Mouse (Mus musculus) neural tube, embryonic 12.5 days (tissue): ENCODE results near the gene Hpf1. TPM values are rescaled to one million over a fixed set of nuclear protein-coding genes. Genes with fewer than 3 reads are reported as not detected.
A peak's percentile ranks its signal among the peaks of the same experiment; 100 is the strongest.

Source experiments
- ATAC-seq: fragments of 200-750 bp; cut with Nextera tagmentation; 2 replicates; pipeline ENCODE4 v1.8.0; 2017; ENCODE audit warnings: low read depth, mild to moderate bottlenecking, moderate TSS enrichment, moderate library complexity; ENCODE audit not compliant: low FRiP score
- H3K27ac ChIP-seq: fragments of 300-500 bp; sonication (generic); 2 replicates; pipeline ENCODE4 v1.5.1; 2016
- H3K27me3 ChIP-seq: fragments of 300-500 bp; sonication (generic); replicated peaks from 2 replicates; pipeline ENCODE4 v1.6.1; 2016; ENCODE audit warnings: mild to moderate bottlenecking
- H3K36me3 ChIP-seq: fragments of 300-500 bp; sonication (generic); 2 replicates; pipeline ENCODE4 v1.6.1; 2016; ENCODE audit warnings: mild to moderate bottlenecking
- H3K4me1 ChIP-seq: fragments of 300-500 bp; sonication (generic); 2 replicates; pipeline ENCODE4 v1.6.1; 2016
- H3K4me2 ChIP-seq: fragments of 300-500 bp; sonication (generic); replicated peaks from 2 replicates; pipeline ENCODE4 v1.6.1; 2016; ENCODE audit warnings: mild to moderate bottlenecking
- H3K4me3 ChIP-seq: fragments of 300-500 bp; sonication (generic); 2 replicates; pipeline ENCODE4 v1.5.1; 2016
- H3K9ac ChIP-seq: fragments of 300-500 bp; sonication (generic); 2 replicates; pipeline ENCODE4 v1.6.1; 2016; ENCODE audit warnings: mild to moderate bottlenecking
- H3K9me3 ChIP-seq: fragments of 300-500 bp; sonication (generic); 2 replicates; pipeline ENCODE4 v1.6.1; 2016; ENCODE audit warnings: mild to moderate bottlenecking
- WGBS: fragments of 180-500 bp; shearing (Covaris S2); methylation state at CpG from one replicate; pipeline ENCODE4 v1.1.7; 2016; 5-methylcytosine and 5-hydroxymethylcytosine counted together
- polyA plus RNA-seq: library from polyadenylated mRNA; unstranded; fragments of >200 nt; fragmentation: Nextera tagmentation; extraction: Ambion mirVana; gene quantifications from 2 replicates; pipeline ENCODE4 v1.2.1, GENCODE M21; 2016

Gene Hpf1
- polyA plus RNA-seq, 1 experiment from 2014 or later = 114 TPM

DNA sequence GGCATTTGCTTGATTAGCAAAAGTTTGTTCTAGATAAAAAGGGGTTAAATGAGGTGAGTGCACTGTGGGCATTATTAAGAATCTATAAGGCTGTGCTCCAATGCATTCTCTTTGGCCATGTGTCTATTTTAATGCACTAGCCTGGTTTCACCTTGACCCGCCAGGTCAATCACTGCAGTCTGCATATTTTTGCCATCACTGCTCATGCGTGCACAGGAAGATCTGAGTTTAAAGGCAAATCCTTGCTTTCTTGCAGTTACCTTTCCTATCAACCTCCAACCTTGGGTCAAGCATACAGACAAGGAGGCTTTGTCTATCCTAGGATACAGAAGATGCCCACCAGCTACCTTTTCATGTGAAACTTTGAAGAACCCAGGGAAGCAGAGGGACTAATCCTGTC is 20.5 kb upstream of the Hpf1 start:
- Histone ChIP-seq H3K4me3 (no peak overlapping the region), H3K4me2 (no peak overlapping the region), H3K36me3 (no peaks in the 10 kb centered on the region), H3K27me3 (no peaks in the 10 kb centered on the region), H3K9me3 (no peaks in the 10 kb centered on the region), H3K27ac (no peak overlapping the region), H3K9ac (no peak overlapping the region), H3K4me1 (no peaks in the 10 kb centered on the region)
- WGBS = 93% methylated on average over 2 of the region's 2 CpGs
- ATAC-seq = no peak

DNA sequence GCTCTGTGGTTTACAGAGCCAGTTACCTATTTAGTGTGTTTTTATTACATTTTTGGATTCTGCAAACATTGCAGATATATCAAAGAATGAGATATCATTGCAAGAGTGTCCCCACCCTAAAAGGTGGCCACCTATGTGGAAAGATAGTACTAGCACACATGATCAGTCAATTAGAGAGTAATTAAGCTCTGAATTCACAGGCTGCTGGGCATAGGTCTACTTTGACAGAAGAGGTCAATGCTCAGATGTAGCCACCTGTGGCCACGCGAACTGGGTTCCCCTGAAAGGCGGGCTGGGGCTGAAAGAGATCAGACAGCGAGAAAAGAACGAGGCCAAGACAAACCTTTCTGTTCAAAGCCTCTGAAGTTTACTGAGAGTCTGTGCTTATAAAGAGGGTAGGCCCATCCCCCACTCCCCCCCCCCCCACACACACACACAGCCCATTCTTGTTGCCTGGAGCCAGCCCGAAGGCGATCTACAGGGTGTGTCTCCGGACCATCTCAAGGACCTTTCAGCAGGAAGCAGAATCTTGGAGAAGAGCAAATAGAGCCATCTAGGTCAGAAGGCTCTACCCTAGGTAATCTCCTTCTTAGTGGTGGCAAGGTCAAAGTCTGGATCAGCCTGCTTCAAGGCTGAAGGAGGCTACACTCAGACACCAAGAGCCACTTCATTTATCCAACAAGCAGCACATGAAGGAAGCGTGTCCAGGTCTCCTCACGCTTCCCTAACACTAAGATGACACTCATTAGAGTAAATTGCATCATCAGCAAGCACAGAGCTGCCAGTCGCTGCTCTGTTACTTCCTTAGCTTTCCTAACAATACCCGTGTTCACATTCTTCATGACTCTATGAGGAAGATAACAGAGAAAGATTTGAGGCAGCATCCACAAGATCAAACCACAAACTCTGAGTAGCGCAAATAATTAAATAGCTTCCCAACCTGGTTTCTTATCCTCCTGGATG is 19.7 kb upstream of the Hpf1 start:
- Histone ChIP-seq H3K9ac (no peak overlapping the region), H3K36me3 (no peaks in the 10 kb centered on the region), H3K9me3 (no peaks in the 10 kb centered on the region), H3K27ac (no peak overlapping the region), H3K4me2 (no peak overlapping the region), H3K27me3 (no peaks in the 10 kb centered on the region), H3K4me3 (no peak overlapping the region), H3K4me1 (no peaks in the 10 kb centered on the region)
- ATAC-seq = no peak
- WGBS = 86% methylated on average over 13 of the region's 13 CpGs

GRCm38 (mm10) chr8:60878617-60879016 is 11.6 kb upstream of the Hpf1 start:
- H3K36me3 ChIP-seq = no peaks in the 10 kb centered on the region
- no peak for ATAC-seq
- H3K27ac ChIP-seq = no peak overlapping the region
- no peak overlapping the region for H3K4me3 ChIP-seq
- no peak overlapping the region for H3K9ac ChIP-seq
- no peaks in the 10 kb centered on the region for H3K9me3 ChIP-seq
- H3K4me2 ChIP-seq = no peak overlapping the region
- H3K4me1 ChIP-seq = no peaks in the 10 kb centered on the region
- no peaks in the 10 kb centered on the region for H3K27me3 ChIP-seq
- 68% methylated on average over 2 of the region's 2 CpGs for WGBS

- no peaks in the 10 kb centered on the region for H3K4me1 ChIP-seq
- H3K27me3 ChIP-seq = no peaks in the 10 kb centered on the region
- H3K27ac ChIP-seq = no peak overlapping the region
- no peak for ATAC-seq
- WGBS = 67% methylated on average over 4 of the region's 4 CpGs
- no peaks in the 10 kb centered on the region for H3K36me3 ChIP-seq
- H3K4me3 ChIP-seq = no peak overlapping the region
- no peak overlapping the region for H3K9ac ChIP-seq
- no peaks in the 10 kb centered on the region for H3K9me3 ChIP-seq
- H3K4me2 ChIP-seq = no peak overlapping the region
These were observed 6.6 kb upstream of the Hpf1 start for GRCm38 (mm10) chr8:60883419-60884137.

DNA sequence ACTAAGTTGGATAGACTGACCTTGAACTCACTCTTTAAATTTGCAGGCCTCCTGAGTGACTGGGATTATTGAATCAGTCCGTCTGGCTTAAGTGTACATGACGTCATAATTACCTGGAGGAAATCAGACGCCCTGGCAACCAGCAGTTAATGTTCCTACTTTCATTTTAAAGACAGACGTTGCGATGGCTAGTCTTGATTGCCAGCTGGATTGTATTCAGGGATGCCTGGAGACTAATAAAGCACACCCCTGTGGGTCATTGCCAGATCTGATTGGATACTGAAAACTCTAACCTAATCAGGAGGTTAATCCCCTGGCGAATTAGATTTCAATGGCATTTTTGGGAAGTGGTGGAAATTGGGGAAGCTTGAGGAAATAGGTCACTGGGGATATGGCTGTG is 3.5 kb upstream of the Hpf1 start:
- no peak overlapping the region for H3K9ac ChIP-seq
- no peak for ATAC-seq
- H3K4me1 ChIP-seq = peaks cover 7% of the 10 kb centered on the region
- no peaks in the 10 kb centered on the region for H3K27me3 ChIP-seq
- H3K4me3 ChIP-seq = no peak overlapping the region
- H3K36me3 ChIP-seq = no peaks in the 10 kb centered on the region
- no peaks in the 10 kb centered on the region for H3K9me3 ChIP-seq
- no peak overlapping the region for H3K27ac ChIP-seq
- no peak overlapping the region for H3K4me2 ChIP-seq
- 58% methylated on average over 6 of the region's 6 CpGs for WGBS

GRCm38 (mm10) chr8:60889131-60889842 is 931 bp upstream of the Hpf1 start:
- Histone ChIP-seq H3K27me3 (no peaks in the 10 kb centered on the region), H3K27ac (no peak overlapping the region), H3K4me3 (no peak overlapping the region), H3K36me3 (0 out of 2 replicates have a peak, but pooled peaks cover 2% of the 10 kb centered on the region), H3K9me3 (no peaks in the 10 kb centered on the region), H3K4me1 (peaks cover 13% of the 10 kb centered on the region), H3K9ac (no peak overlapping the region), H3K4me2 (peak overlapping the region; percentile 69)
- ATAC-seq = no peak
- WGBS = 85% methylated on average over 11 of the region's 11 CpGs

GRCm38 (mm10) chr8:60890520-60890874 is 279 bp downstream of the Hpf1 start:
- no peak overlapping the region for H3K27ac ChIP-seq
- under 1% methylated on average over 23 of the region's 23 CpGs for WGBS

DNA sequence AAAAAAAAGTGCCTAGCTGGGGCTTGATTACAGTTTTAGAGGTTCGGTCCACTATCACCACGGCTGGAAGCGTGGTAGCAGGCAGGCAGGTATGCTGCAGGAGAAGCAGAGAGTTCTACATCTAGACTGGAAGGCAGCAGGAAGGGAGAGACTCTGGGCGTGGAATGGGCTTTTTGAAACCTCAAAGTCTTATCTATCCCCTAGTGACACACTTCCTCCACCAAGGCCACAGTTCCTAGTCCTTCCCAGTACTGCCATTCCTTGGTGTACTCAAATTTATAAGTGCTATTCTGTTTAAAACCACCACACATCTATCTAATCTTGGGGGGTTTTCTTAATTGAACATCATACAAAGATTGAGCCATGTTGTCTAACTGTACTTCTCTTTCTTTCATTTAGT is 1.5 kb downstream of the Hpf1 start:
- no peak for ATAC-seq

More at GRCm38 (mm10) chr8:60890520-60890874, 279 bp downstream of the Hpf1 start:
- peak overlapping the region; percentile 84 for H3K9ac ChIP-seq
- 0 out of 2 replicates have a peak, but pooled peaks cover 2% of the 10 kb centered on the region for H3K36me3 ChIP-seq
- H3K4me2 ChIP-seq = peak overlapping the region; percentile 69
- H3K4me3 ChIP-seq = peak overlapping the region; percentile 75
- peaks cover 13% of the 10 kb centered on the region for H3K4me1 ChIP-seq
- H3K27me3 ChIP-seq = no peaks in the 10 kb centered on the region
- no peak for ATAC-seq
- H3K9me3 ChIP-seq = no peaks in the 10 kb centered on the region

GRCm38 (mm10) chr8:60895878-60896277 is 5.7 kb downstream of the Hpf1 start:
- H3K36me3 ChIP-seq = peaks cover 14% of the 10 kb centered on the region; the same call in 1 of the 2 replicates
- no peak overlapping the region for H3K27ac ChIP-seq
- no peak overlapping the region for H3K9ac ChIP-seq
- ATAC-seq = no peak
- 92% methylated on average over 6 of the region's 6 CpGs for WGBS
- H3K9me3 ChIP-seq = no peaks in the 10 kb centered on the region
- H3K4me2 ChIP-seq = no peak overlapping the region
- no peaks in the 10 kb centered on the region for H3K27me3 ChIP-seq
- H3K4me1 ChIP-seq = peaks cover 11% of the 10 kb centered on the region
- H3K4me3 ChIP-seq = no peak overlapping the region

More for the DNA sequence above, 1.5 kb downstream of the Hpf1 start:
- Histone ChIP-seq H3K4me1 (peaks cover 13% of the 10 kb centered on the region), H3K27ac (no peak overlapping the region), H3K4me3 (no peak overlapping the region), H3K27me3 (no peaks in the 10 kb centered on the region), H3K36me3 (0 out of 2 replicates have a peak, but pooled peaks cover 2% of the 10 kb centered on the region), H3K9me3 (no peaks in the 10 kb centered on the region), H3K9ac (no peak overlapping the region), H3K4me2 (peak overlapping the region; percentile 69; the same call in 1 of the 2 replicates)
- WGBS = 94% methylated on average over 4 of the region's 4 CpGs

DNA sequence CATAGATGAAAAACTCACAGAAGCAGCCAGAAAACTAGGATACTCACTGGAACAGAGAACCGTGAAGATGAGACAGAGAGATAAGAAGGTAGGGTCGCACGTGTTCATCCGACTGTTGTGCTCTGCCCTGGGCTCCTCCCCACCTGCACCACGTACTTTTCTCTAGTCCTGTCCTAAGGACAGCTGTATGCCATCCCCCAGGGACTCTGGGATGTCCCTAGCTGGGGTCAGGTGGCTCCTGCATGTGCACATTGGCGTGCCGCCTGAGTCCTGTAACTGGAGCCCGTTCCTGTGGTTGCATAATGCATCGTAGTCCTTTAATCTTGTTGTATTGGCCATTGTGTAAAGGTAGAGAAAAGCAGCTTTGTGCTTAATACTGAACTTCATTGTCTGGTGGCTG is 9.9 kb downstream of the Hpf1 start:
- no peaks in the 10 kb centered on the region for H3K9me3 ChIP-seq
- H3K9ac ChIP-seq = no peak overlapping the region
- no peaks in the 10 kb centered on the region for H3K4me1 ChIP-seq
- H3K36me3 ChIP-seq = peaks cover 15% of the 10 kb centered on the region; the same call in 1 of the 2 replicates
- no peaks in the 10 kb centered on the region for H3K27me3 ChIP-seq
- 84% methylated on average over 9 of the region's 9 CpGs for WGBS
- ATAC-seq = no peak
- no peak overlapping the region for H3K4me2 ChIP-seq
- no peak overlapping the region for H3K27ac ChIP-seq
- no peak overlapping the region for H3K4me3 ChIP-seq

DNA sequence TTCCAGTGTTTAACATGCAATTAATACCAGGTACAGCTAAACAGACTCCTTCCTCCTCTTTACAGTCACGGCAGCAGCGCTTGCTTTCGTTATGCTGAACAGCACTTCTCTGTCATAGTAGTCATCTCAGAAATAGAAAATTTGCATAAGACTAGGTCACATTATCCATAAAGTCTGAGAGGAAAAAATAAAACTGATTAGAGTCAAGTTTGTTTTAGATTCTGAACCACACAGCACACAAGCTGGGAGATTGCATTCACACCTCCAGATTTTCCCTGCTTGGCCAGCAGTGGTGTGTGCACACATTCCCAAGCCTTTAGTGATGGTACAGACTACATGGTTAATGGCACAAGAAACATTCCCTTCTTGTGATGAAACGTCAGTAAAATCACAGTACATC is 21.9 kb downstream of the Hpf1 start:
- H3K36me3 ChIP-seq = peaks cover 7% of the 10 kb centered on the region; the same call in 1 of the 2 replicates
- no peak overlapping the region for H3K9ac ChIP-seq
- no peak overlapping the region for H3K4me2 ChIP-seq
- H3K4me3 ChIP-seq = no peak overlapping the region
- 83% methylated on average over 4 of the region's 4 CpGs for WGBS
- no peak overlapping the region for H3K27ac ChIP-seq
- no peaks in the 10 kb centered on the region for H3K27me3 ChIP-seq
- no peaks in the 10 kb centered on the region for H3K9me3 ChIP-seq
- ATAC-seq = no peak
- no peaks in the 10 kb centered on the region for H3K4me1 ChIP-seq

- H3K36me3 ChIP-seq = peaks cover 7% of the 10 kb centered on the region; the same call in 1 of the 2 replicates
- WGBS = 56% methylated on average over 10 of the region's 10 CpGs
- no peaks in the 10 kb centered on the region for H3K4me1 ChIP-seq
- no peak for ATAC-seq
- no peak overlapping the region for H3K9ac ChIP-seq
- no peaks in the 10 kb centered on the region for H3K9me3 ChIP-seq
- no peaks in the 10 kb centered on the region for H3K27me3 ChIP-seq
- no peak overlapping the region for H3K27ac ChIP-seq
- H3K4me3 ChIP-seq = no peak overlapping the region
- H3K4me2 ChIP-seq = no peak overlapping the region
These were observed 22.3 kb downstream of the Hpf1 start for GRCm38 (mm10) chr8:60912554-60912953.
